Mouse (Mus musculus): Measurements from ENCODE around the gene Hyal2. TPM values are rescaled to one million over a fixed set of nuclear protein-coding genes. Genes with fewer than 3 reads are reported as not detected.

Hyal2 gene
- total and polyA plus RNA-seq, 3 experiments = 31.3 to 32.0 TPM; not detected in 1

- no peak for TF ChIP-seq GABPA (IDR thresholded peaks at IDR 0.05; ENCODE audit: low read depth, low read length)
- TF ChIP-seq MAFK (IDR thresholded peaks at IDR 0.05; ENCODE audit: borderline replicate concordance, low read depth, low read length) = no peak
- TF ChIP-seq TBP (IDR thresholded peaks at IDR 0.05; ENCODE audit: low read depth, low read length) = no peak
- no peak for TF ChIP-seq USF2 (IDR thresholded peaks at IDR 0.05; ENCODE audit: borderline replicate concordance in 1 of 2, insufficient read depth in 1 of 2, low read depth in 1 of 2, low read length in 2 of 2)
These were observed 51.2 kb downstream of the Hyal2 start for GRCm38 (mm10) chr9:107618778-107619545.

GRCm38 (mm10) chr9:107619546-107619879, 51.8 kb downstream of the Hyal2 start:
- H3K36me3 ChIP-seq (ENCODE audit: control insufficient read depth in 1 of 2, insufficient read depth in 2 of 2, low read length in 2 of 2) = peaks cover 1 to 6% of the 10 kb centered on the region in 2 experiments; a peak in 3 of 4 replicates
- H3K27ac ChIP-seq (ENCODE audit: control insufficient read depth, low read depth, low read length) = no peak overlapping the region
- no peaks in the 10 kb centered on the region for H3K9me3 ChIP-seq (replicated peaks; ENCODE audit: insufficient read depth, low read length)
- no peak overlapping the region for H3K9ac ChIP-seq (ENCODE audit: control insufficient read depth, low read depth, low read length, poor library complexity, severe bottlenecking)
- H3K27me3 ChIP-seq (ENCODE audit: control insufficient read depth in 1 of 2, insufficient read depth in 2 of 2, low read length in 2 of 2) = no peaks in the 10 kb centered on the region
- peaks cover 8% of the 10 kb centered on the region; the same call in 1 of the 2 replicates for H3K79me2 ChIP-seq (ENCODE audit: control insufficient read depth, insufficient read depth, low read length, poor library complexity)
- peaks cover 5 to 8% of the 10 kb centered on the region in 2 experiments for H3K4me1 ChIP-seq (ENCODE audit: control insufficient read depth in 1 of 2, insufficient read depth in 2 of 2, low read length in 2 of 2)
- DNase-seq (ENCODE audit: low read depth, low spot score) = no peak
- no peak for TF ChIP-seq POLR2AphosphoS2 (IDR thresholded peaks at IDR 0.05; ENCODE audit: low read length)
- no peak for TF ChIP-seq ZC3H11A (IDR thresholded peaks at IDR 0.05; ENCODE audit: low read depth, low read length)
- no peak for TF ChIP-seq MEF2A (IDR thresholded peaks at IDR 0.05; ENCODE audit: extremely low read depth, insufficient replicate concordance, low read depth, low read length, poor library complexity, severe bottlenecking)
- no peak for TF ChIP-seq SMC3 (IDR thresholded peaks at IDR 0.05; ENCODE audit: low read depth, low read length)
- no peak for TF ChIP-seq MAFK (IDR thresholded peaks at IDR 0.05; ENCODE audit: borderline replicate concordance, low read depth, low read length)
- no peak for TF ChIP-seq ZKSCAN1 (IDR thresholded peaks at IDR 0.05; ENCODE audit: low read depth, low read length)
- TF ChIP-seq TAL1 (IDR thresholded peaks at IDR 0.05; ENCODE audit: low read length) = no peak
- TF ChIP-seq POLR2AphosphoS5 (IDR thresholded peaks at IDR 0.05; ENCODE audit: borderline replicate concordance, low read depth, low read length) = no peak
- TF ChIP-seq MAZ (IDR thresholded peaks at IDR 0.05; ENCODE audit: low read depth, low read length) = no peak
- no peak overlapping the region for H3K4me3 ChIP-seq (ENCODE audit: control insufficient read depth in 1 of 2, insufficient read depth in 1 of 2, low read depth in 2 of 2, low read length in 2 of 2)

More at GRCm38 (mm10) chr9:107618778-107619545, 51.2 kb downstream of the Hyal2 start:
- Histone ChIP-seq H3K4me1 (ENCODE audit: control insufficient read depth in 1 of 2, insufficient read depth in 2 of 2, low read length in 2 of 2) (peaks cover 0 to 3% of the 10 kb centered on the region in 2 experiments; a peak in 2 of 4 replicates), H3K27ac (ENCODE audit: control insufficient read depth, low read depth, low read length) (no peak overlapping the region), H3K9me3 (replicated peaks; ENCODE audit: insufficient read depth, low read length) (no peaks in the 10 kb centered on the region), H3K36me3 (ENCODE audit: control insufficient read depth in 1 of 2, insufficient read depth in 2 of 2, low read length in 2 of 2) (peaks cover under 1 to 1% of the 10 kb centered on the region in 2 experiments; a peak in 3 of 4 replicates), H3K9ac (ENCODE audit: control insufficient read depth, low read depth, low read length, poor library complexity, severe bottlenecking) (no peak overlapping the region), H3K79me2 (ENCODE audit: control insufficient read depth, insufficient read depth, low read length, poor library complexity) (peaks cover 6% of the 10 kb centered on the region; the same call in 1 of the 2 replicates), H3K27me3 (ENCODE audit: control insufficient read depth in 1 of 2, insufficient read depth in 2 of 2, low read length in 2 of 2) (no peaks in the 10 kb centered on the region), H3K4me3 (ENCODE audit: control insufficient read depth in 1 of 2, insufficient read depth in 1 of 2, low read depth in 2 of 2, low read length in 2 of 2) (no peak overlapping the region)
- no peak for DNase-seq (ENCODE audit: low read depth, low spot score)

Measured in MEL (cell line).